ENCODE assay signal across 13 mouse cellular contexts in genomic region chr6:71129071-71129470, GRCm38 (mm10). TPM values are rescaled to one million over a fixed set of nuclear protein-coding genes. Genes with fewer than 3 reads are reported as not detected.
DNase-seq lines count a peak whose midpoint lies in the region; ATAC-seq and TF ChIP-seq lines count a peak whose summit lies in the region.
"Had no signal": no experiment of that assay in that cellular context is flagged by ENCODE, and none has a peak within 500 bp of the region (broad histone marks: within the 10 kb centered on the region; RNA-seq: fewer than 3 reads in every experiment).

No protein-coding gene starts in this region.

- no peaks in the 10 kb centered on the region for H3K9me3 ChIP-seq in hindbrain, embryonic 13.5 days
- H3K9me3 ChIP-seq in hindbrain, embryonic 16.5 days (ENCODE audit: control insufficient read depth, low read length), result no peaks in the 10 kb centered on the region
- no peaks in the 10 kb centered on the region for H3K9me3 ChIP-seq in lung, embryonic 14.5 days (ENCODE audit: low read depth, low read length)
- H3K9me3 ChIP-seq: lung, embryonic 15.5 days had no signal

- no peak for DNase-seq in lung, embryonic 14.5 days
- DNase-seq in lung, postnatal 25 days (ENCODE audit: low spot score), result no peak
- peak; percentile 21 for DNase-seq in embryo, embryonic 11 days
- no peak for DNase-seq in right cerebral cortex, adult 2 months (ENCODE audit: low spot score in 2 of 2)
- DNase-seq: cerebellum, adult 11-12 months; left cerebral cortex, postnatal 4 days; right cerebral cortex, postnatal 14 days had no signal

- TF ChIP-seq POLR2A in small intestine, adult 2 months (IDR thresholded peaks at IDR 0.05; ENCODE audit: low read depth, low read length), result no peak

- ATAC-seq in hindbrain, embryonic 13.5 days (ENCODE audit: low FRiP score), result 0 out of 2 replicates have a peak, but pooled peaks have one; percentile 9
- no peak for ATAC-seq in hindbrain, embryonic 16.5 days
- no peak for ATAC-seq in lung, embryonic 14.5 days (ENCODE audit: insufficient read depth)

- H3K4me3 ChIP-seq in hindbrain, embryonic 13.5 days, result no peak overlapping the region
- no peak overlapping the region for H3K4me3 ChIP-seq in hindbrain, embryonic 16.5 days (ENCODE audit: low read length)
- no peak overlapping the region for H3K4me3 ChIP-seq in lung, embryonic 14.5 days (ENCODE audit: low read depth, low read length)
- no peak overlapping the region for H3K4me3 ChIP-seq in small intestine, adult 2 months (ENCODE audit: low read depth, low read length)
- H3K4me3 ChIP-seq: lung, embryonic 15.5 days; megakaryocyte, embryonic 14.5 days; myocyte had no signal

- no peak overlapping the region for H3K4me2 ChIP-seq in hindbrain, embryonic 13.5 days
- no peak overlapping the region for H3K4me2 ChIP-seq in hindbrain, embryonic 16.5 days (ENCODE audit: low read length)
- no peak overlapping the region for H3K4me2 ChIP-seq in lung, embryonic 14.5 days
- H3K4me2 ChIP-seq: lung, embryonic 15.5 days had no signal

- peak; percentile 23; the same call in 1 of the 2 replicates for TF ChIP-seq CTCF in lung, embryonic 14.5 days (IDR thresholded peaks at IDR 0.05; ENCODE audit: low read depth)
- TF ChIP-seq CTCF in small intestine, adult 2 months (IDR thresholded peaks at IDR 0.05; ENCODE audit: extremely low read depth, insufficient read length, insufficient replicate concordance, low read depth, low read length), result peak; percentile 32; the same call in 1 of the 2 replicates

- no peak overlapping the region for H3K27ac ChIP-seq in hindbrain, embryonic 13.5 days
- H3K27ac ChIP-seq in hindbrain, embryonic 16.5 days (ENCODE audit: low read depth, low read length), result no peak overlapping the region
- H3K27ac ChIP-seq in lung, embryonic 14.5 days (ENCODE audit: low read depth), result no peak overlapping the region
- no peak overlapping the region for H3K27ac ChIP-seq in small intestine, adult 2 months (ENCODE audit: insufficient read depth, low read depth, low read length)
- H3K27ac ChIP-seq: lung, embryonic 15.5 days had no signal

- H3K9ac ChIP-seq in hindbrain, embryonic 13.5 days, result no peak overlapping the region
- no peak overlapping the region for H3K9ac ChIP-seq in hindbrain, embryonic 16.5 days (ENCODE audit: low read depth, low read length)
- no peak overlapping the region for H3K9ac ChIP-seq in lung, embryonic 14.5 days
- H3K9ac ChIP-seq: lung, embryonic 15.5 days had no signal

- no peaks in the 10 kb centered on the region for H3K27me3 ChIP-seq in hindbrain, embryonic 13.5 days
- no peaks in the 10 kb centered on the region for H3K27me3 ChIP-seq in hindbrain, embryonic 16.5 days (replicated peaks; ENCODE audit: control insufficient read depth, insufficient read depth, low read length)
- H3K27me3 ChIP-seq in lung, embryonic 14.5 days (ENCODE audit: insufficient read depth, low read length), result no peaks in the 10 kb centered on the region
- H3K27me3 ChIP-seq in small intestine, adult 2 months (ENCODE audit: control insufficient read depth, insufficient read depth, low read length), result no peaks in the 10 kb centered on the region
- H3K27me3 ChIP-seq: lung, embryonic 15.5 days had no signal

- H3K36me3 ChIP-seq in hindbrain, embryonic 13.5 days, result no peaks in the 10 kb centered on the region
- H3K36me3 ChIP-seq in hindbrain, embryonic 16.5 days (ENCODE audit: control insufficient read depth, insufficient read depth, low read length), result no peaks in the 10 kb centered on the region
- H3K36me3 ChIP-seq in lung, embryonic 14.5 days (ENCODE audit: insufficient read depth), result no peaks in the 10 kb centered on the region
- H3K36me3 ChIP-seq in small intestine, adult 2 months (ENCODE audit: control insufficient read depth, insufficient read depth, low read length), result 0 out of 2 replicates have a peak, but pooled peaks cover 3% of the 10 kb centered on the region
- H3K36me3 ChIP-seq: lung, embryonic 15.5 days had no signal

- no peaks in the 10 kb centered on the region for H3K4me1 ChIP-seq in hindbrain, embryonic 13.5 days (replicated peaks)
- no peaks in the 10 kb centered on the region for H3K4me1 ChIP-seq in hindbrain, embryonic 16.5 days (ENCODE audit: control insufficient read depth, insufficient read depth, low read depth, low read length)
- no peaks in the 10 kb centered on the region for H3K4me1 ChIP-seq in lung, embryonic 14.5 days (ENCODE audit: insufficient read depth)
- peaks cover 4% of the 10 kb centered on the region; the same call in 1 of the 2 replicates for H3K4me1 ChIP-seq in small intestine, adult 2 months (ENCODE audit: control insufficient read depth, insufficient read depth, insufficient read length, low read length)
- H3K4me1 ChIP-seq: lung, embryonic 15.5 days; megakaryocyte, embryonic 14.5 days had no signal

- 46% methylated on average over 4 of the region's 4 CpGs for WGBS in hindbrain, embryonic 13.5 days
- WGBS in hindbrain, embryonic 16.5 days, result 37% methylated on average over 4 of the region's 4 CpGs
- 40% methylated on average over 4 of the region's 4 CpGs for WGBS in lung, embryonic 14.5 days
- WGBS in small intestine, adult 2 months, result 76% methylated on average over 4 of the region's 4 CpGs

RNA-seq across cellular contexts. Expression of gene Thnsl2, which starts 15.2 kb away (rescaled TPM):
- 4.2 and 4.6 TPM in 2 replicates for polyA plus RNA-seq in hindbrain, embryonic 13.5 days (2015; fragmentation: Nextera tagmentation; extraction: Ambion mirVana)
- 6.3 and 6.5 TPM in 2 replicates for polyA plus RNA-seq in hindbrain, embryonic 16.5 days (2015; fragmentation: Nextera tagmentation; extraction: Ambion mirVana)
- polyA plus RNA-seq in lung, embryonic 14.5 days (2014; fragmentation: Nextera tagmentation; extraction: Ambion mirVana), result 6.9 and 7.5 TPM in 2 replicates
- 10.0 and 23.1 TPM in 2 replicates for polyA plus RNA-seq in small intestine, adult 2 months (2012; rRNA removed)
